In genomic region chr19:37435041-37435852, GRCm38 (mm10) we compare ENCODE assay signal across 8 mouse cellular contexts. TPM values are rescaled to one million over a fixed set of nuclear protein-coding genes. Genes with fewer than 3 reads are reported as not detected.
A peak's percentile ranks its signal among the peaks of the same experiment; 100 is the strongest.
DNase-seq lines count a peak whose midpoint lies in the region; ATAC-seq and TF ChIP-seq lines count a peak whose summit lies in the region.

No protein-coding gene starts in this region.

- H3K4me3 ChIP-seq in embryonic facial prominence, embryonic 11.5 days (ENCODE audit: low read depth, low read length), result peak overlapping the region; percentile 40
- H3K4me3 ChIP-seq in heart, embryonic 14.5 days (ENCODE audit: control insufficient read depth in 1 of 2, insufficient read depth in 1 of 2, low read depth in 1 of 2, low read length in 2 of 2), result peak overlapping the region; percentile 59
- H3K4me3 ChIP-seq in kidney, embryonic 16.5 days (ENCODE audit: low read length), result peak overlapping the region; percentile 59
- H3K4me3 ChIP-seq in small intestine, adult 2 months (ENCODE audit: low read depth, low read length), result peak overlapping the region; percentile 73

- 2% methylated on average over 77 of the region's 77 CpGs for WGBS in embryonic facial prominence, embryonic 11.5 days
- WGBS in heart, embryonic 14.5 days, result under 1% methylated on average over 77 of the region's 77 CpGs
- WGBS in kidney, embryonic 16.5 days, result under 1% methylated on average over 75 of the region's 77 CpGs
- WGBS in small intestine, adult 2 months, result 1% methylated on average over 77 of the region's 77 CpGs

- H3K36me3 ChIP-seq in embryonic facial prominence, embryonic 11.5 days (replicated peaks; ENCODE audit: control insufficient read depth, insufficient read depth, low read depth, low read length), result no peaks in the 10 kb centered on the region
- H3K36me3 ChIP-seq in heart, embryonic 14.5 days (ENCODE audit: control insufficient read depth, insufficient read depth, low read length), result 0 out of 2 replicates have a peak, but pooled peaks cover 5% of the 10 kb centered on the region
- H3K36me3 ChIP-seq in kidney, embryonic 16.5 days (ENCODE audit: insufficient read depth, low read length), result no peaks in the 10 kb centered on the region
- 0 out of 2 replicates have a peak, but pooled peaks cover 3% of the 10 kb centered on the region for H3K36me3 ChIP-seq in small intestine, adult 2 months (ENCODE audit: control insufficient read depth, insufficient read depth, low read length)

- peak; percentile 27 for DNase-seq in ovary, postnatal 36 days (ENCODE audit: low spot score)
- no peak for DNase-seq in ovary, postnatal 10 days (ENCODE audit: low spot score)
- DNase-seq in embryonic facial prominence, embryonic 11.5 days (ENCODE audit: low spot score), result peak; percentile 51
- peak; percentile 86 for DNase-seq in lung, postnatal 36 days
- DNase-seq in Muller cell, postnatal 12 days (ENCODE audit: inconsistent ontology term), result no peak

- H3K9ac ChIP-seq in embryonic facial prominence, embryonic 11.5 days (replicated peaks; ENCODE audit: low read length), result peak overlapping the region; percentile 39
- H3K9ac ChIP-seq in heart, embryonic 14.5 days (ENCODE audit: low read length), result peak overlapping the region; percentile 73
- H3K9ac ChIP-seq in kidney, embryonic 16.5 days (replicated peaks; ENCODE audit: low read length), result peak overlapping the region; percentile 69

- H3K4me1 ChIP-seq in embryonic facial prominence, embryonic 11.5 days (ENCODE audit: control insufficient read depth, insufficient read depth, low read length), result no peaks in the 10 kb centered on the region; the same call in 1 of the 2 replicates
- H3K4me1 ChIP-seq in heart, embryonic 14.5 days (ENCODE audit: control insufficient read depth in 2 of 2, insufficient read depth in 2 of 2, low read length in 2 of 2), result peaks cover 2 to 8% of the 10 kb centered on the region in 2 experiments; a peak in 1 of 4 replicates
- peaks cover 15% of the 10 kb centered on the region for H3K4me1 ChIP-seq in kidney, embryonic 16.5 days (ENCODE audit: insufficient read depth, low read length)
- H3K4me1 ChIP-seq in small intestine, adult 2 months (ENCODE audit: control insufficient read depth, insufficient read depth, insufficient read length, low read length), result peaks cover 8% of the 10 kb centered on the region

- peaks cover 69% of the 10 kb centered on the region for H3K27me3 ChIP-seq in embryonic facial prominence, embryonic 11.5 days (ENCODE audit: control insufficient read depth, insufficient read depth, low read length)
- peaks cover 85% of the 10 kb centered on the region for H3K27me3 ChIP-seq in heart, embryonic 14.5 days (ENCODE audit: control insufficient read depth, insufficient read depth, low read length)
- H3K27me3 ChIP-seq in kidney, embryonic 16.5 days (ENCODE audit: insufficient read depth, low read length), result peaks cover 92% of the 10 kb centered on the region
- H3K27me3 ChIP-seq in small intestine, adult 2 months (ENCODE audit: control insufficient read depth, insufficient read depth, low read length), result peaks cover 55% of the 10 kb centered on the region

- ATAC-seq in embryonic facial prominence, embryonic 11.5 days (replicated peaks; ENCODE audit: insufficient number of reproducible peaks, low FRiP score, low TSS enrichment, low read depth), result no peak
- ATAC-seq in heart, embryonic 14.5 days (ENCODE audit: insufficient number of reproducible peaks, insufficient read depth, low FRiP score, low read depth), result peak; percentile 75
- peak; percentile 76 for ATAC-seq in kidney, embryonic 16.5 days (ENCODE audit: low FRiP score, low TSS enrichment)

- H3K27ac ChIP-seq in embryonic facial prominence, embryonic 11.5 days (replicated peaks; ENCODE audit: low read depth, low read length), result peak overlapping the region; percentile 35; the same call in 1 of the 2 replicates
- peak overlapping the region; percentile 64 to 88 for H3K27ac ChIP-seq in heart, embryonic 14.5 days (replicated peaks in 1 of 2; ENCODE audit: control insufficient read depth in 1 of 2, insufficient read depth in 1 of 2, low read depth in 2 of 2, low read length in 2 of 2)
- peak overlapping the region; percentile 90 for H3K27ac ChIP-seq in kidney, embryonic 16.5 days (ENCODE audit: low read length)
- 0 out of 2 replicates have a peak overlapping the region, but pooled peaks have one; percentile 27 for H3K27ac ChIP-seq in small intestine, adult 2 months (ENCODE audit: insufficient read depth, low read depth, low read length)

- TF ChIP-seq CTCF in small intestine, adult 2 months (IDR thresholded peaks at IDR 0.05; ENCODE audit: extremely low read depth, insufficient read length, insufficient replicate concordance, low read depth, low read length), result no peak

- H3K4me2 ChIP-seq in embryonic facial prominence, embryonic 11.5 days (ENCODE audit: low read depth, low read length), result peak overlapping the region; percentile 64
- peak overlapping the region; percentile 76 for H3K4me2 ChIP-seq in heart, embryonic 14.5 days (ENCODE audit: low read length)
- H3K4me2 ChIP-seq in kidney, embryonic 16.5 days (replicated peaks; ENCODE audit: low read depth, low read length), result peak overlapping the region; percentile 66

- H3K9me3 ChIP-seq in embryonic facial prominence, embryonic 11.5 days (replicated peaks; ENCODE audit: control insufficient read depth, low read length), result no peaks in the 10 kb centered on the region
- H3K9me3 ChIP-seq in heart, embryonic 14.5 days (ENCODE audit: control insufficient read depth, low read length), result 0 out of 2 replicates have a peak, but pooled peaks cover 3% of the 10 kb centered on the region
- H3K9me3 ChIP-seq in kidney, embryonic 16.5 days (ENCODE audit: low read length), result peaks cover 2% of the 10 kb centered on the region; the same call in 1 of the 2 replicates

- no peak for TF ChIP-seq POLR2A in small intestine, adult 2 months (IDR thresholded peaks at IDR 0.05; ENCODE audit: low read depth, low read length)

RNA-seq across cellular contexts. Expression of gene Hhex, which starts 0.6 kb away (rescaled TPM):
- polyA plus RNA-seq in embryonic facial prominence, embryonic 11.5 days (2014; fragmentation: Nextera tagmentation; extraction: Ambion mirVana), result 3.9 and 4.0 TPM in 2 replicates
- polyA plus RNA-seq in heart, embryonic 14.5 days (2014; fragmentation: Nextera tagmentation; extraction: Ambion mirVana), result 11.6 and 13.2 TPM in 2 replicates
- polyA plus RNA-seq in kidney, embryonic 16.5 days (2015; fragmentation: Nextera tagmentation; extraction: Ambion mirVana), result 16.2 and 17.9 TPM in 2 replicates
- 7.6 and 9.4 TPM in 2 replicates for polyA plus RNA-seq in small intestine, adult 2 months (2012; rRNA removed)

RNA-seq across cellular contexts. Expression of gene Kif11, which starts 59.0 kb away (rescaled TPM):
- 97.4 and 110 TPM in 2 replicates for polyA plus RNA-seq in embryonic facial prominence, embryonic 11.5 days (2014; fragmentation: Nextera tagmentation; extraction: Ambion mirVana)
- 48.0 and 48.5 TPM in 2 replicates for polyA plus RNA-seq in heart, embryonic 14.5 days (2014; fragmentation: Nextera tagmentation; extraction: Ambion mirVana)
- 57.1 and 61.4 TPM in 2 replicates for polyA plus RNA-seq in kidney, embryonic 16.5 days (2015; fragmentation: Nextera tagmentation; extraction: Ambion mirVana)
- 0.44 and 1.4 TPM in 2 replicates for polyA plus RNA-seq in small intestine, adult 2 months (2012; rRNA removed)

Comparison
In these comparisons a context has a peak if more than half of its experiments do, and no peak if none do; other contexts are left out.
1. DNase-seq: peak in ovary, postnatal 36 days (single experiment), embryonic facial prominence, embryonic 11.5 days (single experiment) and lung, postnatal 36 days (single experiment); none in ovary, postnatal 10 days (single experiment) and Muller cell, postnatal 12 days (single experiment).
2. H3K27ac ChIP-seq: peak in every context shown above with its lines; median percentile 90 in kidney, embryonic 16.5 days; 76 in heart, embryonic 14.5 days; 35 in embryonic facial prominence, embryonic 11.5 days; 27 in small intestine, adult 2 months.
3. RNA of gene Kif11, which starts 59.0 kb away (polyA plus RNA-seq): 97.4 to 110 TPM in embryonic facial prominence, embryonic 11.5 days, 57.1 to 61.4 TPM in kidney, embryonic 16.5 days and 48.0 to 48.5 TPM in heart, embryonic 14.5 days; 0.44 to 1.4 TPM in small intestine, adult 2 months; every median in the first group is over 10 times any median in the second.
4. Peak in every context shown above with its lines, with median percentiles within 50 percentile points of each other: H3K4me2 ChIP-seq, H3K4me3 ChIP-seq and H3K9ac ChIP-seq.